Mouse (Mus musculus) lung, postnatal 0 days (tissue): ENCODE data around the gene Olfr92. TPM values are rescaled to one million over a fixed set of nuclear protein-coding genes. Genes with fewer than 3 reads are reported as not detected.

Source experiments
- ATAC-seq: fragments of 200-750 bp; cut with Nextera tagmentation; 2 replicates; pipeline ENCODE4 v1.8.0; 2017; ENCODE audit warnings: moderate library complexity
- DNase-seq: peaks from one replicate; pipeline ENCODE4 v3.0.0-alpha.2; 2016; ENCODE audit warnings: low spot score
- H3K27ac ChIP-seq: fragments of 300-500 bp; sonication (generic); 2 replicates; pipeline ENCODE4 v1.5.1; 2014; ENCODE audit warnings: antibody characterized with exemption, mild to moderate bottlenecking, low read length, mixed read lengths
- H3K27me3 ChIP-seq: fragments of 300-500 bp; sonication (generic); replicated peaks from 2 replicates; pipeline ENCODE4 v1.6.1; 2014; ENCODE audit warnings: low read length, mixed read lengths; ENCODE audit not compliant: insufficient read depth
- H3K36me3 ChIP-seq: fragments of 300-500 bp; sonication (generic); 2 replicates; pipeline ENCODE4 v1.6.1; 2014; ENCODE audit warnings: low read length, mixed read lengths; ENCODE audit not compliant: insufficient read depth
- H3K4me1 ChIP-seq: fragments of 300-500 bp; sonication (generic); 2 replicates; pipeline ENCODE4 v1.6.1; 2014; ENCODE audit warnings: antibody characterized with exemption, low read depth, low read length, mixed read lengths; ENCODE audit not compliant: insufficient read depth
- H3K4me2 ChIP-seq: fragments of 300-500 bp; sonication (generic); replicated peaks from 2 replicates; pipeline ENCODE4 v1.6.1; 2014; ENCODE audit warnings: low read depth, mild to moderate bottlenecking, low read length, moderate library complexity, mixed read lengths
- H3K4me3 ChIP-seq: fragments of 300-500 bp; sonication (generic); 2 replicates; pipeline ENCODE4 v1.5.1; 2014; ENCODE audit warnings: low read depth, low read length
- H3K9ac ChIP-seq: fragments of 300-500 bp; sonication (generic); replicated peaks from 2 replicates; pipeline ENCODE4 v1.6.1; 2014; ENCODE audit warnings: low read depth, mild to moderate bottlenecking
- H3K9me3 ChIP-seq: fragments of 300-500 bp; sonication (generic); 2 replicates; pipeline ENCODE4 v1.6.1; 2016; ENCODE audit warnings: low read length, mixed read lengths
- CTCF ChIP-seq: IDR thresholded peaks from 2 replicates; pipeline ENCODE4 v1.5.1; 2016; ENCODE audit warnings: antibody characterized with exemption, mild to moderate bottlenecking
- EP300 ChIP-seq: IDR thresholded peaks from 2 replicates; pipeline ENCODE4 v1.6.1; 2016; ENCODE audit warnings: antibody characterized with exemption, mild to moderate bottlenecking, control low read depth
- WGBS: fragments of 180-500 bp; shearing (Covaris S2); extraction: QIAGEN DNeasy Blood & Tissue Kit; methylation state at CpG from one replicate; pipeline ENCODE4 v1.1.7; 2014; 5-methylcytosine and 5-hydroxymethylcytosine counted together
- polyA plus RNA-seq: library from polyadenylated mRNA; unstranded; fragments of >200 nt; fragmentation: Nextera tagmentation; extraction: Ambion mirVana; gene quantifications from 2 replicates; pipeline ENCODE4 v1.2.1, GENCODE M21; 2015

The Olfr92 gene
- polyA plus RNA-seq, 1 experiment from 2014 or later: not detected

DNA sequence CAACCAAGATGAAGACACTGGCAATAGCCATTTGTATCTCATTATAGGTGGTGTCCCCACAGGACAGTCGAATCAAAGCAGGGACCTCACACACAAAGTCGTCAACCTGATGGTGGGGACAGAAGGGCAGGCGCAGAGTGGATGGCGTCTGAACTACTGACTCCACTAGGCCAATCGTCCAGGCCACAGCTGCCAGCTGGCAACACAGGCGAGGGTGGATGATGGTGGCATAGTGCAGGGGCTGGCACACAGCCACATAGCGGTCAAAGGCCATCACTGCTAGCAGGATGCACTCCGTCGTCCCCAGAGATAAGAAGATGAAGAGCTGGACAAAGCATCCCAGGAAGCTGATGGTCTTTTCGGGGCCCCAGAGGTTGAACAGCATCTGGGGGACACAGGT lies 34.3 kb downstream of the Olfr92 start:
- TF ChIP-seq CTCF: no peak
- TF ChIP-seq EP300: no peak
- 56% methylated on average over 10 of the region's 10 CpGs for WGBS
- no peaks in the 10 kb centered on the region for H3K27me3 ChIP-seq
- H3K4me3 ChIP-seq: no peak overlapping the region
- H3K27ac ChIP-seq: no peak overlapping the region
- DNase-seq (no peak), ATAC-seq (no peak)
- H3K9ac ChIP-seq: no peak overlapping the region
- H3K9me3 ChIP-seq: no peaks in the 10 kb centered on the region
- H3K36me3 ChIP-seq: no peaks in the 10 kb centered on the region
- H3K4me1 ChIP-seq: no peaks in the 10 kb centered on the region
- no peak overlapping the region for H3K4me2 ChIP-seq

- no peaks in the 10 kb centered on the region for H3K27me3 ChIP-seq
- WGBS: 62% methylated on average over 5 of the region's 5 CpGs
- no peak overlapping the region for H3K9ac ChIP-seq
- DNase-seq: no peak
- no peaks in the 10 kb centered on the region for H3K36me3 ChIP-seq
- no peaks in the 10 kb centered on the region for H3K4me1 ChIP-seq
- no peaks in the 10 kb centered on the region for H3K9me3 ChIP-seq
- TF ChIP-seq EP300 (no peak), CTCF (peak; percentile 42)
- no peak overlapping the region for H3K27ac ChIP-seq
- no peak for ATAC-seq
- H3K4me3 ChIP-seq: no peak overlapping the region
- no peak overlapping the region for H3K4me2 ChIP-seq
Observed at GRCm38 (mm10) chr17:37084632-37085031, 35.3 kb downstream of the Olfr92 start.

- peak; percentile 70 for ATAC-seq
- WGBS: 5% methylated on average over 7 of the region's 8 CpGs
- no peak for TF ChIP-seq EP300
- TF ChIP-seq CTCF: peak; percentile 95
Observed at GRCm38 (mm10) chr17:37083327-37083726, 36.6 kb downstream of the Olfr92 start.

GRCm38 (mm10) chr17:37081659-37082058 lies 38.2 kb downstream of the Olfr92 start:
- H3K9ac ChIP-seq: no peak overlapping the region
- TF ChIP-seq EP300 (no peak), CTCF (no peak)
- WGBS: 86% methylated on average over 4 of the region's 4 CpGs

More at GRCm38 (mm10) chr17:37083327-37083726, 36.6 kb downstream of the Olfr92 start:
- H3K27ac ChIP-seq: no peak overlapping the region
- no peaks in the 10 kb centered on the region; the same call in 1 of the 2 replicates for H3K4me1 ChIP-seq
- H3K27me3 ChIP-seq: no peaks in the 10 kb centered on the region
- H3K36me3 ChIP-seq: no peaks in the 10 kb centered on the region
- peak; percentile 92 for DNase-seq
- H3K4me2 ChIP-seq: no peak overlapping the region
- no peak overlapping the region for H3K4me3 ChIP-seq
- no peaks in the 10 kb centered on the region for H3K9me3 ChIP-seq
- no peak overlapping the region for H3K9ac ChIP-seq

GRCm38 (mm10) chr17:37080119-37080518 lies 39.8 kb downstream of the Olfr92 start:
- no peak overlapping the region for H3K4me2 ChIP-seq
- no peaks in the 10 kb centered on the region for H3K27me3 ChIP-seq
- WGBS: 12% methylated on average over 5 of the region's 5 CpGs
- DNase-seq: peak; percentile 40
- H3K27ac ChIP-seq: no peak overlapping the region
- H3K4me3 ChIP-seq: no peak overlapping the region
- H3K9me3 ChIP-seq: no peaks in the 10 kb centered on the region
- ATAC-seq: peak; percentile 60
- H3K36me3 ChIP-seq: no peaks in the 10 kb centered on the region
- no peak overlapping the region for H3K9ac ChIP-seq
- TF ChIP-seq EP300: no peak
- TF ChIP-seq CTCF: no peak
- H3K4me1 ChIP-seq: no peaks in the 10 kb centered on the region; the same call in 1 of the 2 replicates

More at GRCm38 (mm10) chr17:37081659-37082058, 38.2 kb downstream of the Olfr92 start:
- Histone ChIP-seq H3K27me3 (no peaks in the 10 kb centered on the region), H3K27ac (no peak overlapping the region), H3K4me2 (no peak overlapping the region), H3K4me3 (no peak overlapping the region), H3K9me3 (no peaks in the 10 kb centered on the region), H3K4me1 (no peaks in the 10 kb centered on the region; the same call in 1 of the 2 replicates), H3K36me3 (no peaks in the 10 kb centered on the region)
- ATAC-seq: no peak
- DNase-seq: no peak

GRCm38 (mm10) chr17:37078990-37079389 lies 40.9 kb downstream of the Olfr92 start:
- H3K9ac ChIP-seq: no peak overlapping the region
- no peaks in the 10 kb centered on the region; the same call in 1 of the 2 replicates for H3K4me1 ChIP-seq
- H3K36me3 ChIP-seq: no peaks in the 10 kb centered on the region
- DNase-seq: no peak
- no peaks in the 10 kb centered on the region for H3K9me3 ChIP-seq
- no peak for ATAC-seq
- 30% methylated on average over 2 of the region's 2 CpGs for WGBS
- no peak overlapping the region for H3K27ac ChIP-seq
- H3K4me3 ChIP-seq: no peak overlapping the region
- H3K4me2 ChIP-seq: no peak overlapping the region
- TF ChIP-seq EP300 (no peak), CTCF (no peak)
- H3K27me3 ChIP-seq: no peaks in the 10 kb centered on the region

- no peak overlapping the region for H3K4me2 ChIP-seq
- no peak for TF ChIP-seq CTCF
- no peaks in the 10 kb centered on the region; the same call in 1 of the 2 replicates for H3K4me1 ChIP-seq
- no peak overlapping the region for H3K9ac ChIP-seq
- no peaks in the 10 kb centered on the region for H3K27me3 ChIP-seq
- no peak overlapping the region for H3K27ac ChIP-seq
- no peaks in the 10 kb centered on the region for H3K36me3 ChIP-seq
- H3K4me3 ChIP-seq: no peak overlapping the region
- no peak for DNase-seq
- H3K9me3 ChIP-seq: no peaks in the 10 kb centered on the region
- no peak for ATAC-seq
- WGBS: 58% methylated on average over 1 of the region's 1 CpGs
Observed at GRCm38 (mm10) chr17:37078193-37078592, 41.7 kb downstream of the Olfr92 start.
